Mouse (Mus musculus): ENCODE measurements around the gene Pde8b. TPM values are rescaled to one million over a fixed set of nuclear protein-coding genes. Genes with fewer than 3 reads are reported as not detected.

Pde8b gene
- polyA plus RNA-seq, 1 experiment = 1.2 TPM

DNA sequence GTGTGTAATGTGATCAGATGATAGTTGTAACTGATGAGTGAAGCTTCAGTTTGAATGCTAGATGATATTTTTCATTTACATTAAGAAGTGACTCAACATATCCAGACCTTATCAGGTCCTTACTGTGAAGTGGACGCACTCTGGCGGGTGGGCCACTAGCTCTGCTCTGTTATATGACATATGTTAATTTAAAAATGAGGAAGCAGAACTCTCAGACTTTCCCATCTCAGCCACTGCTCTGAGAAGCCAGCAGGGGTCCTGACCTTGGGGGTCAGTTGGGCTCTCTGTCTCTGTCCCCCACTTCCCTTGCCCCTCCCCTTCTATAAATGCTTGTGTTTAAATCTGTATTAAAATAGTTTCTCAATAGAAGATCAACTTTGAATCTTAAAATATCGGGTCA lies 172.4 kb downstream of the Pde8b start:
- H3K27me3 ChIP-seq (ENCODE audit: control insufficient read depth, insufficient read depth, low read length, poor library complexity, severe bottlenecking) = no peaks in the 10 kb centered on the region
- no peaks in the 10 kb centered on the region for H3K4me1 ChIP-seq (ENCODE audit: control insufficient read depth, insufficient read depth, low read length)
- H3K36me3 ChIP-seq (ENCODE audit: control insufficient read depth, insufficient read depth, low read length, poor library complexity, severe bottlenecking) = no peaks in the 10 kb centered on the region
- no peaks in the 10 kb centered on the region for H3K9me3 ChIP-seq (replicated peaks; ENCODE audit: control insufficient read depth, insufficient read depth, low read length, poor library complexity, severe bottlenecking)
- H3K27ac ChIP-seq (ENCODE audit: insufficient read depth, low read length) = no peak overlapping the region
- H3K9ac ChIP-seq (ENCODE audit: low read depth, poor library complexity, severe bottlenecking) = no peak overlapping the region
- TF ChIP-seq CTCF (IDR thresholded peaks at IDR 0.05; ENCODE audit: low read depth, low read length) (no peak), EP300 (IDR thresholded peaks at IDR 0.05; ENCODE audit: insufficient read depth, low read depth, low read length) (no peak), POLR2A (IDR thresholded peaks at IDR 0.05; ENCODE audit: insufficient read depth, low read length) (no peak)
- no peak overlapping the region for H3K4me3 ChIP-seq (ENCODE audit: low read depth, low read length)

GRCm38 (mm10) chr13:95076142-95076541 lies 174.0 kb downstream of the Pde8b start:
- H3K36me3 ChIP-seq (ENCODE audit: control insufficient read depth, insufficient read depth, low read length, poor library complexity, severe bottlenecking) = no peaks in the 10 kb centered on the region
- H3K4me1 ChIP-seq (ENCODE audit: control insufficient read depth, insufficient read depth, low read length) = no peaks in the 10 kb centered on the region
- no peak overlapping the region for H3K27ac ChIP-seq (ENCODE audit: insufficient read depth, low read length)
- H3K9ac ChIP-seq (ENCODE audit: low read depth, poor library complexity, severe bottlenecking) = no peak overlapping the region
- no peak overlapping the region for H3K4me3 ChIP-seq (ENCODE audit: low read depth, low read length)
- H3K9me3 ChIP-seq (replicated peaks; ENCODE audit: control insufficient read depth, insufficient read depth, low read length, poor library complexity, severe bottlenecking) = no peaks in the 10 kb centered on the region
- TF ChIP-seq POLR2A (IDR thresholded peaks at IDR 0.05; ENCODE audit: insufficient read depth, low read length) (no peak), CTCF (IDR thresholded peaks at IDR 0.05; ENCODE audit: low read depth, low read length) (no peak), EP300 (IDR thresholded peaks at IDR 0.05; ENCODE audit: insufficient read depth, low read depth, low read length) (no peak)
- H3K27me3 ChIP-seq (ENCODE audit: control insufficient read depth, insufficient read depth, low read length, poor library complexity, severe bottlenecking) = no peaks in the 10 kb centered on the region

DNA sequence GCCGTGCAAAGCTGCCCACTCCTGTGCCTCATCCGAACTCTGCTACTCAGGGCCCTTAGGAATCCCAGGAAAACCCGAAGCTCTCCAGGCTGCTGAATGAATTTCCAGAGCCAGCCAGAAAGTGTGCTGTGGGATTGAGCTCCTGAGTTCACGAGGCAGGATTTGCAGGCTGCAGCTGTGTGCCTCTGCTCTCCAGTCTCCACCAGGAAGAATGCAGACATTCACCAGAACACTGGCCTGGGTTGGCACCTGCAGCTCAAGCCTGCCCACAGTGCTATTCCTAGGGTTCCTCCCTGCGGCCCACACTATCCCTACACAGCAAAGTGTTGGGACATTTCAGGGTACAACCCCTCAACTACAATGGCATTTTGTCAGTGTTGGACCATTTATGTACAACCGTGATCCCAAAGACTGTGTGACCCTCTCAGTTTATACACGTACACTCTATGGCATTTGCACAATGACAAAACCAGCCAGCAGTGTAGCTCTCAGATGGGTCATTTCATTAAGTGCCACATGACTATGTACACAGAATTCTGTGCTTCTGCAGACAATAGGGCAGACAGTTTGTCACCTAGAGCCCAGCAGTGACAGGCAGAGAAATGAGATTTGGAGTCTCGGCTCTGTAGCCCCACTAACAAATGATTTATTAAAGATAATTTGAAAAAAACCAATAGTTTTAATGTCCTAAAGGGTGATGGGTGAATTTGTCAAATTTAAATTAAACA lies 176.5 kb downstream of the Pde8b start:
- Histone ChIP-seq H3K9ac (ENCODE audit: low read depth, poor library complexity, severe bottlenecking) (no peak overlapping the region), H3K4me3 (ENCODE audit: low read depth, low read length) (no peak overlapping the region), H3K36me3 (ENCODE audit: control insufficient read depth, insufficient read depth, low read length, poor library complexity, severe bottlenecking) (no peaks in the 10 kb centered on the region), H3K27me3 (ENCODE audit: control insufficient read depth, insufficient read depth, low read length, poor library complexity, severe bottlenecking) (no peaks in the 10 kb centered on the region), H3K9me3 (replicated peaks; ENCODE audit: control insufficient read depth, insufficient read depth, low read length, poor library complexity, severe bottlenecking) (no peaks in the 10 kb centered on the region), H3K27ac (ENCODE audit: insufficient read depth, low read length) (no peak overlapping the region), H3K4me1 (ENCODE audit: control insufficient read depth, insufficient read depth, low read length) (no peaks in the 10 kb centered on the region)
- TF ChIP-seq POLR2A (IDR thresholded peaks at IDR 0.05; ENCODE audit: insufficient read depth, low read length) = no peak
- TF ChIP-seq CTCF (IDR thresholded peaks at IDR 0.05; ENCODE audit: low read depth, low read length) = no peak
- no peak for TF ChIP-seq EP300 (IDR thresholded peaks at IDR 0.05; ENCODE audit: insufficient read depth, low read depth, low read length)

GRCm38 (mm10) chr13:95070268-95070667 lies 179.9 kb downstream of the Pde8b start:
- Histone ChIP-seq H3K9ac (ENCODE audit: low read depth, poor library complexity, severe bottlenecking) (no peak overlapping the region), H3K27ac (ENCODE audit: insufficient read depth, low read length) (no peak overlapping the region), H3K4me1 (ENCODE audit: control insufficient read depth, insufficient read depth, low read length) (no peaks in the 10 kb centered on the region), H3K9me3 (replicated peaks; ENCODE audit: control insufficient read depth, insufficient read depth, low read length, poor library complexity, severe bottlenecking) (no peaks in the 10 kb centered on the region), H3K27me3 (ENCODE audit: control insufficient read depth, insufficient read depth, low read length, poor library complexity, severe bottlenecking) (no peaks in the 10 kb centered on the region), H3K4me3 (ENCODE audit: low read depth, low read length) (no peak overlapping the region), H3K36me3 (ENCODE audit: control insufficient read depth, insufficient read depth, low read length, poor library complexity, severe bottlenecking) (no peaks in the 10 kb centered on the region)
- no peak for TF ChIP-seq CTCF (IDR thresholded peaks at IDR 0.05; ENCODE audit: low read depth, low read length)
- no peak for TF ChIP-seq EP300 (IDR thresholded peaks at IDR 0.05; ENCODE audit: insufficient read depth, low read depth, low read length)
- no peak for TF ChIP-seq POLR2A (IDR thresholded peaks at IDR 0.05; ENCODE audit: insufficient read depth, low read length)

DNA sequence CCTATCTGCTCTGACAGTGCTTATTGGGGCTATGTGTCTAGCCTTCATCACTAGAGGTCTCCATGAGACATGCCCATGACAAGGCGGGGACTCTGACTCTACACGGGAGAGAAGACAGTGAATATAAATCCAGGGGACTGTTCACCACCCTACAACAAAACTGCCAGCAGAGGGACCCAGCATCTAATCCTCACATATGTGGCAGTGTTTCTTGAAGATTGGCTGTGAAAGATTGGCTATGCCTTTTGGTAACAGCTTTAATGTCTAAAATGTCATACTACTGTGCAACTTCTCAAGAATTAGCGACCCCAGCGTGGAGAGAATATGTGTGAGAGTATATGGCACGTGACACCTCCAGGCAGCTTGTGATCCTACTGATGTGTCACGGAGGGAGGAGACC lies 182.3 kb downstream of the Pde8b start:
- H3K9ac ChIP-seq (ENCODE audit: low read depth, poor library complexity, severe bottlenecking) = no peak overlapping the region

GRCm38 (mm10) chr13:95063390-95064017 lies 186.6 kb downstream of the Pde8b start:
- Histone ChIP-seq H3K4me1 (ENCODE audit: control insufficient read depth, insufficient read depth, low read length) (no peaks in the 10 kb centered on the region), H3K36me3 (ENCODE audit: control insufficient read depth, insufficient read depth, low read length, poor library complexity, severe bottlenecking) (no peaks in the 10 kb centered on the region), H3K4me3 (ENCODE audit: low read depth, low read length) (no peak overlapping the region), H3K9ac (ENCODE audit: low read depth, poor library complexity, severe bottlenecking) (no peak overlapping the region), H3K27me3 (ENCODE audit: control insufficient read depth, insufficient read depth, low read length, poor library complexity, severe bottlenecking) (no peaks in the 10 kb centered on the region), H3K27ac (ENCODE audit: insufficient read depth, low read length) (no peak overlapping the region), H3K9me3 (replicated peaks; ENCODE audit: control insufficient read depth, insufficient read depth, low read length, poor library complexity, severe bottlenecking) (no peaks in the 10 kb centered on the region)
- TF ChIP-seq POLR2A (IDR thresholded peaks at IDR 0.05; ENCODE audit: insufficient read depth, low read length) (no peak), EP300 (IDR thresholded peaks at IDR 0.05; ENCODE audit: insufficient read depth, low read depth, low read length) (no peak), CTCF (IDR thresholded peaks at IDR 0.05; ENCODE audit: low read depth, low read length) (no peak)

More for the DNA sequence above, 182.3 kb downstream of the Pde8b start:
- Histone ChIP-seq H3K36me3 (ENCODE audit: control insufficient read depth, insufficient read depth, low read length, poor library complexity, severe bottlenecking) (no peaks in the 10 kb centered on the region), H3K9me3 (replicated peaks; ENCODE audit: control insufficient read depth, insufficient read depth, low read length, poor library complexity, severe bottlenecking) (no peaks in the 10 kb centered on the region), H3K27ac (ENCODE audit: insufficient read depth, low read length) (no peak overlapping the region), H3K4me1 (ENCODE audit: control insufficient read depth, insufficient read depth, low read length) (no peaks in the 10 kb centered on the region), H3K4me3 (ENCODE audit: low read depth, low read length) (no peak overlapping the region), H3K27me3 (ENCODE audit: control insufficient read depth, insufficient read depth, low read length, poor library complexity, severe bottlenecking) (no peaks in the 10 kb centered on the region)
- no peak for TF ChIP-seq EP300 (IDR thresholded peaks at IDR 0.05; ENCODE audit: insufficient read depth, low read depth, low read length)
- no peak for TF ChIP-seq CTCF (IDR thresholded peaks at IDR 0.05; ENCODE audit: low read depth, low read length)
- no peak for TF ChIP-seq POLR2A (IDR thresholded peaks at IDR 0.05; ENCODE audit: insufficient read depth, low read length)

Data from ES-Bruce4 (cell line).